Mouse (Mus musculus) left cerebral cortex, postnatal 4 days (tissue): ENCODE measurements around the gene Olfr1066. TPM values are rescaled to one million over a fixed set of nuclear protein-coding genes. Genes with fewer than 3 reads are reported as not detected.
"Not testable (repeated sequence)": the region's sequence is repeated elsewhere in the genome, so short reads cannot be mapped to it uniquely, and the experiment has no call there.

Experiments used
- DNase-seq: peaks from one replicate; pipeline ENCODE4 v3.0.0-alpha.2; 2022
- intact Hi-C: fragments of 180-260 bp; cut with DNase I; formaldehyde crosslinking; loops from one replicate; pipeline ENCODE4 v1.15.1; 2025
- total RNA-seq, 2 experiments: library from RNA; stranded (reverse); gene quantifications; 2 replicates each; pipeline ENCODE4 v1.2.3; 2021

Olfr1066 gene
- total RNA-seq = not detected

DNA sequence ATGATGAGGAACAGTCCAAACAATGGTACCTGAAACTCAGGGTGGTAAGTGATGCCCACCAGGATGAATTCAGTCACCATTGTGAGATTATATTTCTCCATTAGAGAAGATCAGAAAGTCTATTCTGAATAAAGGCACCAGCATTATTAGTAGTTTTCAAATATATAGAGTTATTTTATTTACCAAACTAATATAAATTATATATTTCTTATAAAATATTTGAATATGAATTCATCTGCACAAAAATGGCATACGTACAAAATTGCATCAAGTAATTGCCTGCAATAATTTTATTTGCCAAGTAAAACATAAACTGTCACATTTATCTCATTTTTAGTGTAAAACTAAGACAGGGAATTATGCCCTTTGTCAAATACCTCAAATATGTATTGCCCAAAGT lies at the start of gene Olfr1066:
TSS of gene Olfr1066 (minus strand) at position 101 of the 400 bp plus-strand sequence.
- intact Hi-C loops = no loop called here
- DNase-seq = no peak

- DNase-seq = no peak
- intact Hi-C loops = no loop called here
Observed at GRCm38 (mm10) chr2:86487286-86487685, 31.2 kb upstream of the Olfr1066 start, which contains the start of gene Olfr228. Gene Olfr228 (minus strand): TSS chr2:86487386.

- peak; percentile 43 for DNase-seq
- intact Hi-C loops = loop anchor here (2.0 to 10.0 kb wide), 2 partner anchors 740 to 1340 kb away; no protein-coding TSS in a partner anchor
Observed at GRCm38 (mm10) chr2:86464442-86465109, 8.5 kb upstream of the Olfr1066 start.

- no peak for DNase-seq
- intact Hi-C loops = loop anchor here (10.0 kb wide), 1 partner anchor 1336 kb away; no protein-coding TSS in a partner anchor
Observed at GRCm38 (mm10) chr2:86460434-86460833, 4.4 kb upstream of the Olfr1066 start.

DNA sequence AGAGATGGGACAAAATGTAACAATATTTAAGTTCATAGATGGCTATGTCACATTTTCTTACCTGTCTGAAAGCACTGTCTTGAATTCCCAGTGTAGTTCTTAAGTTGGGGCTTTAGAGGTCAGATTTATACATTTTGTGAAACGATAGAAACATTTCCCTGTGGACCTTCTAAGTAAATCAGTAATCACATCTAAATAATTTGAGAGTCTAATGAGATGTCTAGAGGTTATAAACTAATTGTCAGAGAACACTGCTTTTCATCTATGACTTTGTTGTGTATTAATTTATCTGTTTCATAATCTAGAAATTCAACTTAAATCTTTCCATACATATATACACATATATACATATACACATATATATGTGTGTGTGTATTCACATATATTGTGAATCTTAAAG lies 5.6 kb downstream of the Olfr1066 start, which contains the start of gene Olfr1065:
TSS of gene Olfr1065 (minus strand) at position 101 of the 400 bp plus-strand sequence.
- DNase-seq, intact Hi-C loops: not testable (repeated sequence)

GRCm38 (mm10) chr2:86442101-86442500 lies 14.0 kb downstream of the Olfr1066 start:
- DNase-seq = not testable (repeated sequence)
- intact Hi-C loops = loop anchor here (10.0 kb wide), 1 partner anchor 707 kb away; no protein-coding TSS in a partner anchor

GRCm38 (mm10) chr2:86428511-86428910 lies 27.6 kb downstream of the Olfr1066 start:
- intact Hi-C loops, DNase-seq: not testable (repeated sequence)

DNA sequence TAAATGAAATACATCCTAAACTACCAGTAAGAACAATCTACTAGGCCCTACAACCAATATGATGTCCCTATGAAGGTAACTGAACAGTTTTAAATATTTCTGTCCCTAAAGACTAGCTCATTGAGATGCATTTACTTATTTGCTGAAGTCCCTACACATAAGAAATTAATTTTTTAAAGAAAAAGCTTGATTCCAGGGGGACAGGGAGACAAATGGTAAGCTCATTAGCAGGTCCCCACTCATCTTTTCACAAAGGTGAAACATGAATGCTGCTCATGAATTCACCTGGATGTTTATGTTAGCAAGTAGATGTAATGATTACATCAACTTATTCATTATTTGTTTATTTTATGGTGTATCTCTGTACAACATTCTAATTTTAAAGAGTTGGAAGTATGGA lies 29.4 kb downstream of the Olfr1066 start, which contains the start of gene Olfr1062:
TSS of gene Olfr1062 (minus strand) at position 101 of the 400 bp plus-strand sequence.
- intact Hi-C loops, DNase-seq: not testable (repeated sequence)

DNA sequence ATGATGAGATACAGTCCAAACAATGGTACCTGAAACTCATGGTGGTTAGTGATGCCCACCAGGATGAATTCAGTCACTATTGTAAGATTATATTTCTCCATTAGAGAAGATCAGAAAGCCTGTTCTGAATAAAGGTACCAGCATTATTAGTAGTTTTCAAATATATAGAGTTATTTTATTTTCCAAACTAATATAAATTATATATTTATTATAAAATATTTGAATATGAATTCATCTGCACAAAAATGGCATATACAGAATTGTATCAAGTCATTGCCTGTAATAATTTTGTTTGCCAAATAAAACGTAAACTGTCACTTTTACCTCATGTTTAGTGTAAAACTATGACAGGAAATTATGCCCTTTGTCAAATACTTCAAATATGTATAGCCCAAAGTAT lies 42.1 kb downstream of the Olfr1066 start, which contains the start of gene Olfr1061:
TSS of gene Olfr1061 (minus strand) at position 101 of the 400 bp plus-strand sequence.
- DNase-seq = no peak
- intact Hi-C loops = no loop called here

Other genes with a start within 250 kb of the Olfr1066 start
- not detected for gene Olfr1046, start 237.0 kb downstream of the Olfr1066 start, total RNA-seq
- not detected for gene Olfr1047, start 224.9 kb downstream of the Olfr1066 start, total RNA-seq
- gene Olfr1048, start 216.0 kb downstream of the Olfr1066 start, total RNA-seq = not detected
- gene Olfr1049, start 197.9 kb downstream of the Olfr1066 start, total RNA-seq = not detected
- gene Olfr1051, start 177.2 kb downstream of the Olfr1066 start, total RNA-seq = not detected
- not detected for gene Olfr1052, start 163.8 kb downstream of the Olfr1066 start, total RNA-seq
- gene Olfr1053, start 141.0 kb downstream of the Olfr1066 start, total RNA-seq = not detected
- gene Olfr1054, start 120.8 kb downstream of the Olfr1066 start, total RNA-seq = not detected
- not detected for gene Olfr1055, start 106.0 kb downstream of the Olfr1066 start, total RNA-seq
- gene Olfr1056, start 93.8 kb downstream of the Olfr1066 start, total RNA-seq = not detected
- gene Olfr1057, start 77.9 kb downstream of the Olfr1066 start, total RNA-seq = not detected
- gene Olfr1058, start 67.7 kb downstream of the Olfr1066 start, total RNA-seq = not detected
- not detected for gene Olfr1061, start 42.2 kb downstream of the Olfr1066 start, total RNA-seq
- gene Olfr1062, start 29.5 kb downstream of the Olfr1066 start, total RNA-seq = not detected
- not detected for gene Olfr1065, start 5.7 kb downstream of the Olfr1066 start, total RNA-seq
- not detected for gene Olfr228, start 31.1 kb upstream of the Olfr1066 start, total RNA-seq
- not detected for gene Olfr1076, start 52.2 kb upstream of the Olfr1066 start, total RNA-seq
- gene Olfr1079, start 86.2 kb upstream of the Olfr1066 start, total RNA-seq = not detected
- gene Olfr1080, start 102.0 kb upstream of the Olfr1066 start, total RNA-seq = not detected
- gene Olfr1082, start 142.7 kb upstream of the Olfr1066 start, total RNA-seq = not detected
- not detected for gene Olfr1084, start 183.5 kb upstream of the Olfr1066 start, total RNA-seq
- not detected for gene Olfr1085, start 205.8 kb upstream of the Olfr1066 start, total RNA-seq
- not detected for gene Olfr1086, start 223.8 kb upstream of the Olfr1066 start, total RNA-seq
- not detected for gene Olfr1087, start 242.1 kb upstream of the Olfr1066 start, total RNA-seq